Mouse (Mus musculus): ENCODE results near the gene Nol3. TPM values are rescaled to one million over a fixed set of nuclear protein-coding genes. Genes with fewer than 3 reads are reported as not detected.

The Nol3 gene
- polyA plus RNA-seq, 1 experiment from 2014 or later, result 1.7 TPM

DNA sequence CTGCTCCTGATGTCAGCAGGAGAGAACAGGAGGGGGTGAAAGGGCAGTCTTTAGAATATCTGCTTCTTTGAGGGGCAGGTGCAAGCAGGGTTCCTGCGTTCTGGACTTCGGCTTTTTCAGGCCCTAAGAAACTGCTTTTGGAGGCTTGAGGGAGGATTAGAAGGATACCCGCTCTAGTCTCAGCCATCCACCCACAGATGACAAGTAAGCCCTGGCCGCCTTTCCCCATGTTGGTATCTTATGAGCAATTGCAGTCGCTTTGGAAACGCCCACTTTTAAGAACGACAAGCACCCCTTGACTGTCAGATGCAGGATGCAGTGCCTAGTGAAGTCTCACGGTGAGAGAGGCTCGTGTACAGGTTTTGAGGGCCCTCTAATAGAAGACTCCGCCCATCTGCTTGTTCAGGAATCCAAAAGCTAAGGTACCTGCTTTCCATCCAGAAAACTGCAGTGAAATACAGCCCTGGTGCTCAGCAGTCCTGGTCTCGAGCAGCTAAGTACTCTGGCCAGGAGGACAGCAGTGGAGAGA, 42.8 kb downstream of the Nol3 start:
- ChIA-PET POLR2A (no interaction called here), CTCF (no interaction called here)
- DNase-seq (ENCODE audit: low read depth, low spot score), result no peak
- in situ Hi-C loops (cut with MboI; ENCODE audit: low pct_unique_long_range_greater_than_20kb), result no loop called here
- no peak for TF ChIP-seq CTCF (IDR thresholded peaks at IDR 0.05)
- no peaks in the 10 kb centered on the region for H3K27me3 ChIP-seq
- no peak for ATAC-seq

DNA sequence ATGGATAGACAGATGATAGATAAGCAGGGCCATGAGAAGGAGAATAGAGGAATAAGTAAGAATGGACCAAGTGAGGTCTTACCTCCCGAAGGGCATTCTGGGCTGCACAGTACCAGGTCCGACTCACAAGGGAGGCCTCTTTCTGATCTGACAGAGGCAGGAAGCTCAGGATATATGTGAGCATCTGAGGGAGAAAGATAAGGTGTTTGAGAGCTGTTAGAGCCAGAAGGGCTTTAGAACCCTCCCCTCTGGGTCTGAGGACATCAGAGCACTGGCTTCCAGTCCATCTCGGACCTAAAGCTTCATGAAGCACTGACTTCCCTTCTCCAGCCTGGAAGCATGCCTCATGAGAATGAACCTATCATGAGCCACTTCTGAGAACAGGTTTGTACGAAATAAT, 47.2 kb downstream of the Nol3 start:
- no peak for TF ChIP-seq CTCF (IDR thresholded peaks at IDR 0.05)
- no peaks in the 10 kb centered on the region for H3K27me3 ChIP-seq
- DNase-seq (ENCODE audit: low read depth, low spot score), result no peak
- ATAC-seq, result no peak
- CTCF ChIA-PET, result interaction anchor here (1.4 to 1.6 kb wide), 2 partner anchors 11 to 25 kb away, joined by 4 to 6 read pairs; partner anchors contain the start of genes Fhod1 and Slc9a5
- POLR2A ChIA-PET, result interaction anchor here (1.5 kb wide), 1 partner anchor 19 kb away, joined by 5 read pairs; no protein-coding TSS in a partner anchor
- in situ Hi-C loops (cut with MboI; ENCODE audit: low pct_unique_long_range_greater_than_20kb), result no loop called here

DNA sequence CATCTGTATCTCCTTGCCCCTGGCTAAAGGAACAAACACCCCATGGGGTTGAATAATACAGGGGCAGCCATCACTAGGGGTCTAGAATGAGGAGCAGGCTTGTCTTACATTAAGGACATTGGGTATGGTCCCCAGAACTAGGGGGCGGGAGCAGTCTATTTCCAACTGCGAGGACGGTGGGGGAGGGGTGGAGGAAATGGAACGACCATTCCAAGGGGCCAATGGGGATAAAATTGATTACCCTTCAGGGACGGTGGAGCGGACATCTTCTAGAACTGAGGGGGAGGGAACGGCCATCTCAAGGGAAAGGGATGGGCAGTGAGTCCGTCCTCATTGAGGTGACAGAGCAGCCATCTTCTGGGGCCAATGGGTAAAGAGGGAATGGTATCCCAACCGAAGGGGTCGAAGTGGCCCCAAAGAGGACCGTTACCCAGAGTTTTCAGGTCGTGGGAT, 49.7 kb downstream of the Nol3 start:
- H3K27me3 ChIP-seq, result no peaks in the 10 kb centered on the region
- no peak for TF ChIP-seq CTCF (IDR thresholded peaks at IDR 0.05)
- ATAC-seq, result no peak
- in situ Hi-C loops (cut with MboI; ENCODE audit: low pct_unique_long_range_greater_than_20kb), result no loop called here
- ChIA-PET CTCF (interaction anchor here (1.8 kb wide), 1 partner anchor 23 kb away, joined by 4 read pairs; the partner anchor contains the start of genes Fhod1 and Slc9a5), POLR2A (no interaction called here)
- DNase-seq (ENCODE audit: low read depth, low spot score), result no peak

DNA sequence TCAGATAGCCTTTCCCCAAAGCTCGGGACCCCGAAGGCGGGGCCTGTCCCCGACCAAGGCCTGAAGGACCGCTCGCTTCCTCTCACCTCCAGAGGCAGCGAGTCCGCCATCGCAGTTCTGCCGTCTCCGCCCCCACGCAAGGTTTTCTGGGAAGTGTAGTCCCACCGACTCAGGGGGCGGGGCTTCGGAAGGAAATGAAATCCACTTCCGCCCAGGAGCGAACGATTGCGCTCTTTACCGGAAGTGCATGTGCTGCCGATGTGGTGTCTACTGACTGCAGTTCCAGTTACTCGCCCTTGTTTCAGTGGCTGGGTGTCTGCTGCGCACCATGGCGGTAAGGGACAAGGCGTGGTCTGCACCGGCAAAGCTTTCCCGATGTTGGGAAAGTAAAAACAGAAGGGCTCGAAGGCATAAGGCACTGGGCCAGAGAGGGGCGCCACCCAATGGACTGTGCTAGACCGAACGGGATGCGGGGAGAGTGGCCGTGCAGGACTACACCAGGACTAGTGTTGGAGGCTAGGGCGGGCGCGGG, 50.3 kb downstream of the Nol3 start, which contains the start of the genes Lrrc29 and Tmem208:
Lrrc29 (minus strand) TSS at position 138 of the 532 bp plus-strand sequence.
Tmem208 (plus strand) TSS at position 214 of the 532 bp plus-strand sequence.
- peak; percentile 88 for ATAC-seq
- no peak for TF ChIP-seq CTCF (IDR thresholded peaks at IDR 0.05)
- in situ Hi-C loops (cut with MboI; ENCODE audit: low pct_unique_long_range_greater_than_20kb), result no loop called here
- ChIA-PET CTCF (interaction anchor here (1.3 to 1.8 kb wide), 2 partner anchors 9 to 22 kb away, joined by 3 to 4 read pairs; partner anchors contain the start of genes Fhod1 and Slc9a5), POLR2A (interaction anchor here (1.1 to 5.1 kb wide), 5 partner anchors 16 to 28 kb away, joined by 3 to 52 read pairs (median 7); partner anchors contain the start of genes E2f4, Fhod1 and Slc9a5)
- H3K27me3 ChIP-seq, result no peaks in the 10 kb centered on the region
- DNase-seq (ENCODE audit: low read depth, low spot score), result no peak

DNA sequence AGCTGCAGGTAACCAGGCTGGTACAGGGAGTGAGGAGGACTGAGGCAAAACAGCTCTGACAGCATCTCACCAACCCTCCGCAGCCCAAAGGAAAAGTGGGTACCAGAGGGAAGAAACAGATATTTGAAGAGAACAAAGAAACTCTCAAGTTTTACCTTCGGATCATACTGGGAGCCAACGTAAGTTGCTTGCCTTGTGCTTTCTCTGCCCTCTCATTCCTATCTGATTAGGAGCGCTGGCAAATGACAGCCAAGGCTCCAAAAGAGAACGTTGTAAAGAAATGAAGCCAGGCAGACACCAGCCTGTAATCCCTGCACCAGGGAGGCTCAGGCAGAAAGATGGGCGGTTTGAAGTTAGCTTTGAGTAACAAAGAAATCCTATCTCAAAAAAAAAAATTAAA, 51.0 kb downstream of the Nol3 start:
- no peak for ATAC-seq
- ChIA-PET CTCF (interaction anchor here (0.6 to 1.8 kb wide), 6 partner anchors 8 to 25 kb away, joined by 3 to 5 read pairs (median 4); partner anchors contain the start of genes Fhod1 and Slc9a5), POLR2A (interaction anchor here (1.1 to 5.1 kb wide), 6 partner anchors 10 to 29 kb away, joined by 3 to 52 read pairs (median 6); partner anchors contain the start of genes E2f4, Fhod1 and Slc9a5)
- no peak for TF ChIP-seq CTCF (IDR thresholded peaks at IDR 0.05)
- no peaks in the 10 kb centered on the region for H3K27me3 ChIP-seq
- in situ Hi-C loops (cut with MboI; ENCODE audit: low pct_unique_long_range_greater_than_20kb), result no loop called here
- no peak for DNase-seq (ENCODE audit: low read depth, low spot score)

DNA sequence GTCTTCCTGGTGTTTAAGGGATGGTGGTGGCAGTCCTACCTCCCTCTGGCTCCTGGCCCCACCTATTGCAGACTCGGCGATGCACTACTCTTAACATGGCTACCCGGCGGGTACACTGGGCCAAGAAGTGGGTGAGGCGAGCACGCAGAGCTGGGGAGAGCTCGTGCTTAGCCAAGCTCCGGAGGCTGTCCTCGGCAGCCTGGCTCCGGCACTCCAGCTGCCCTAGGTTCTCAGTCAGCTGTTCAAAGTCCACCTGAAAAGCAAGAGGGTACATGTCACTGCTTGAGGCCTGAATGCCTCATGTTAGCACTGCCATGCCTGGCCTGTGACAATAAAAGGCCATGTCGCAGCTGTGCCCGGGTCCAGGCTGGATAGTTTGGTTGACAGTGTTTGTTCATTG, 54.4 kb downstream of the Nol3 start:
- TF ChIP-seq CTCF (IDR thresholded peaks at IDR 0.05), result no peak
- DNase-seq (ENCODE audit: low read depth, low spot score) (no peak), ATAC-seq (no peak)
- POLR2A ChIA-PET, result interaction anchor here (5.1 kb wide), 1 partner anchor 12 kb away, joined by 52 read pairs; no protein-coding TSS in a partner anchor
- in situ Hi-C loops (cut with MboI; ENCODE audit: low pct_unique_long_range_greater_than_20kb), result no loop called here
- CTCF ChIA-PET, result no interaction called here
- H3K27me3 ChIP-seq, result no peaks in the 10 kb centered on the region

DNA sequence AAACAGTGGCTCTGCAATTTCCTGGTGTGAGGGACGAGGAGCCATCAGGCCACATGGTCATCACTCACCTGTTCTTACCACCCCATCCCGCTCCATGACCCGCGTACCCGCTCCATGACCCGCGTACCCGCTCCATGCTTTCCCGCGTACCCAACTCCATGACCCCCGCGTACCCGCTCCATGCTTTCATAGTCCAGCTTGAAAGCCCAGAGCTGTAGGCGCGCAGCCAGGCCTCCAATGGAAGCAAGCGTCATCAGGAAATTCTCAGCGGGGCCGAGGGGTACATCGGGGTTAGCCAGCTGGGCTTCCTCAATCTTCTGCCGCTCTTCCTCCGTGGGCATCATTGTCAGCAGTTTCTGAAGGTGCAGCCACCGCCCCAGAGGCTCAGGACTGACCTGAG, 55.5 kb downstream of the Nol3 start:
- ChIA-PET CTCF (no interaction called here), POLR2A (interaction anchor here (0.6 kb wide), 1 partner anchor 528 kb away, joined by 4 read pairs; no protein-coding TSS in a partner anchor)
- ATAC-seq (no peak), DNase-seq (ENCODE audit: low read depth, low spot score) (no peak)
- in situ Hi-C loops (cut with MboI; ENCODE audit: low pct_unique_long_range_greater_than_20kb), result no loop called here
- no peak for TF ChIP-seq CTCF (IDR thresholded peaks at IDR 0.05)
- no peaks in the 10 kb centered on the region for H3K27me3 ChIP-seq

Other genes with a start within 250 kb of the Nol3 start
- not detected for gene Ces3a, start 227.5 kb upstream of the Nol3 start, polyA plus RNA-seq (2021)
- gene Ces3b, start 192.4 kb upstream of the Nol3 start, polyA plus RNA-seq (2021), result not detected
- not detected for gene Ces4a, start 144.3 kb upstream of the Nol3 start, polyA plus RNA-seq (2021)
- gene Cbfb, start 105.5 kb upstream of the Nol3 start, polyA plus RNA-seq (2021), result 64.4 TPM
- gene D230025D16Rik, start 51.0 kb upstream of the Nol3 start, polyA plus RNA-seq (2021), result 23.1 TPM
- 2.1 TPM for gene B3gnt9, start 21.0 kb upstream of the Nol3 start, polyA plus RNA-seq (2021)
- gene Tradd, start 11.5 kb upstream of the Nol3 start, polyA plus RNA-seq (2021), result 22.9 TPM
- gene Fbxl8, start 11.5 kb upstream of the Nol3 start, polyA plus RNA-seq (2021), result 12.6 TPM
- 0.12 TPM for gene Hsf4, start 6.3 kb upstream of the Nol3 start, polyA plus RNA-seq (2021)
- gene 4931428F04Rik, start 13.7 kb downstream of the Nol3 start, polyA plus RNA-seq (2021), result 10.7 TPM
- 2.4 TPM for gene Exoc3l, start 20.0 kb downstream of the Nol3 start, polyA plus RNA-seq (2021)
- gene E2f4, start 21.5 kb downstream of the Nol3 start, polyA plus RNA-seq (2021), result 72.6 TPM
- gene Elmo3, start 29.5 kb downstream of the Nol3 start, polyA plus RNA-seq (2021), result 7.2 TPM
- 0.83 TPM for gene Lrrc29, start 50.1 kb downstream of the Nol3 start, polyA plus RNA-seq (2021)
- 64.8 TPM for gene Tmem208, start 50.2 kb downstream of the Nol3 start, polyA plus RNA-seq (2021)
- gene Fhod1, start 71.8 kb downstream of the Nol3 start, polyA plus RNA-seq (2021), result 41.7 TPM
- gene Slc9a5, start 72.7 kb downstream of the Nol3 start, polyA plus RNA-seq (2021), result 11.0 TPM
- 0.77 TPM for gene Plekhg4, start 97.1 kb downstream of the Nol3 start, polyA plus RNA-seq (2021)
- not detected for gene Kctd19, start 137.4 kb downstream of the Nol3 start, polyA plus RNA-seq (2021)
- gene Lrrc36, start 137.4 kb downstream of the Nol3 start, polyA plus RNA-seq (2021), result not detected
- gene Tppp3, start 195.4 kb downstream of the Nol3 start, polyA plus RNA-seq (2021), result 2.7 TPM
- gene Zdhhc1, start 220.8 kb downstream of the Nol3 start, polyA plus RNA-seq (2021), result 68.3 TPM
- 8.2 TPM for gene Hsd11b2, start 242.6 kb downstream of the Nol3 start, polyA plus RNA-seq (2021)

Data from Patski (cell line).